Mouse (Mus musculus) heart, postnatal 0 days (tissue): ENCODE data around the gene Gjd3.

ENCODE experiments used
- CTCF ChIP-seq: IDR thresholded peaks from 2 replicates; pipeline ENCODE4 v1.5.1; 2016; ENCODE audit warnings: antibody characterized with exemption, control low read depth, low read depth
- EP300 ChIP-seq: IDR thresholded peaks from 2 replicates; pipeline ENCODE4 v1.6.1; 2016; ENCODE audit warnings: antibody characterized with exemption, low read depth

GRCm38 (mm10) chr11:98973584-98973983 lies 9.2 kb downstream of the Gjd3 start:
- no peak for TF ChIP-seq CTCF
- TF ChIP-seq EP300 = no peak
